Mouse (Mus musculus) embryonic facial prominence, embryonic 11.5 days (tissue): ENCODE results near the gene Smpx. TPM values are rescaled to one million over a fixed set of nuclear protein-coding genes. Genes with fewer than 3 reads are reported as not detected.

Experiments used
- ATAC-seq: fragments of 200-750 bp; cut with Nextera tagmentation; replicated peaks from 2 replicates; pipeline ENCODE4 v1.8.0; 2017; ENCODE audit warnings: low read depth; ENCODE audit not compliant: insufficient number of reproducible peaks, low FRiP score, low TSS enrichment
- DNase-seq: peaks from one replicate; pipeline ENCODE4 v3.0.0-alpha.2; 2015; ENCODE audit warnings: low spot score
- H3K27ac ChIP-seq: fragments of 300-500 bp; sonication (generic); replicated peaks from 2 replicates; pipeline ENCODE4 v1.5.1; 2014; ENCODE audit warnings: mild to moderate bottlenecking, low read depth, low read length, control low read depth
- H3K27me3 ChIP-seq: fragments of 300-500 bp; sonication (generic); 2 replicates; pipeline ENCODE4 v1.6.1; 2014; ENCODE audit warnings: mild to moderate bottlenecking, low read length, moderate library complexity, mixed read lengths; ENCODE audit not compliant: control insufficient read depth, insufficient read depth
- H3K36me3 ChIP-seq: fragments of 300-500 bp; sonication (generic); replicated peaks from 2 replicates; pipeline ENCODE4 v1.6.1; 2014; ENCODE audit warnings: low read depth, mild to moderate bottlenecking, low read length, moderate library complexity, mixed read lengths; ENCODE audit not compliant: control insufficient read depth, insufficient read depth
- H3K4me1 ChIP-seq: fragments of 300-500 bp; sonication (generic); 2 replicates; pipeline ENCODE4 v1.6.1; 2014; ENCODE audit warnings: low read length, mixed read lengths; ENCODE audit not compliant: control insufficient read depth, insufficient read depth
- H3K4me2 ChIP-seq: fragments of 300-500 bp; sonication (generic); 2 replicates; pipeline ENCODE4 v1.6.1; 2014; ENCODE audit warnings: low read depth, mild to moderate bottlenecking, control low read depth, low read length, moderate library complexity
- H3K4me3 ChIP-seq: fragments of 300-500 bp; sonication (generic); 2 replicates; pipeline ENCODE4 v1.5.1; 2014; ENCODE audit warnings: low read depth, low read length, control low read depth
- H3K9ac ChIP-seq: fragments of 300-500 bp; sonication (generic); replicated peaks from 2 replicates; pipeline ENCODE4 v1.6.1; 2014; ENCODE audit warnings: mild to moderate bottlenecking, control low read depth, low read length
- H3K9me3 ChIP-seq: fragments of 300-500 bp; sonication (generic); replicated peaks from 2 replicates; pipeline ENCODE4 v1.6.1; 2016; ENCODE audit warnings: mild to moderate bottlenecking, low read length, inconsistent platforms, mixed read lengths; ENCODE audit not compliant: control insufficient read depth
- WGBS: fragments of 180-500 bp; shearing (Covaris S2); extraction: QIAGEN DNeasy Blood & Tissue Kit; methylation state at CpG from one replicate; pipeline ENCODE4 v1.1.7; 2014; 5-methylcytosine and 5-hydroxymethylcytosine counted together
- polyA plus RNA-seq: library from polyadenylated mRNA; unstranded; fragments of >200 nt; fragmentation: Nextera tagmentation; extraction: Ambion mirVana; gene quantifications from 2 replicates; pipeline ENCODE4 v1.2.1, GENCODE M21; 2014

Gene Smpx
- polyA plus RNA-seq, 1 experiment from 2014 or later, result 3.6 TPM

DNA sequence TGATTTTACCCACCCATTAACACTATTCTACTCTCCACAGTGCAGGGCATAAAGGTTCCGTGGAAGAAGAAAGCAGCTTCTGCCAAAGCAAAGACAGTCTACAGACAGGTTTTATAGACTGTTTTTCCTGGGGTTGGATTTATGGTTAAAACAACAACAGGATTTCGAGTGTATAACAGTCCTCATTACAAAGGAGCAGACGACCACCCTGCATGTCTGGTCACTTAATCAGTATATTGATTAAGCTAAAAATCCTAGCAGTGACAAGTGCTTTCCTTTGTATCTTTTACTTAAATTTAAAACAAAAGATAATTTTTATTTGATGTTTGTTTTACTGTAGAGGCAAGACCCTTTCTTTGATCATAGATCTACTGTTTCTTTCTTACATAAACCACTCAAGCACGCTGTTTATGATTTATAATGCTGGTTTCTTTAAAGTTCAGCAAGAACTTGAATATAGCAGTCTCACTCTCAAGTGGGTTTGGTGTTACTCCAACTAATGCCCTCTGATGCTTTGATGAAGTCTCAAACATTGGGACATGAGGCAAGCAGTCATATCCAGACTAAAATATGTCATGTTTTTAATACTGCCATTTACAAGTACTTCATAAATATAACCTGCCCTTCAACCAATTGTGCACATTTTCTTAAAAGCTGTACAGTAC is 10.0 kb downstream of the Smpx start:
- Histone ChIP-seq H3K9ac (no peak overlapping the region), H3K4me1 (no peaks in the 10 kb centered on the region), H3K27me3 (no peaks in the 10 kb centered on the region), H3K9me3 (no peaks in the 10 kb centered on the region), H3K36me3 (no peaks in the 10 kb centered on the region), H3K4me3 (no peak overlapping the region), H3K27ac (no peak overlapping the region), H3K4me2 (no peak overlapping the region)
- WGBS, result 69% methylated on average over 4 of the region's 4 CpGs
- ATAC-seq (no peak), DNase-seq (no peak)

DNA sequence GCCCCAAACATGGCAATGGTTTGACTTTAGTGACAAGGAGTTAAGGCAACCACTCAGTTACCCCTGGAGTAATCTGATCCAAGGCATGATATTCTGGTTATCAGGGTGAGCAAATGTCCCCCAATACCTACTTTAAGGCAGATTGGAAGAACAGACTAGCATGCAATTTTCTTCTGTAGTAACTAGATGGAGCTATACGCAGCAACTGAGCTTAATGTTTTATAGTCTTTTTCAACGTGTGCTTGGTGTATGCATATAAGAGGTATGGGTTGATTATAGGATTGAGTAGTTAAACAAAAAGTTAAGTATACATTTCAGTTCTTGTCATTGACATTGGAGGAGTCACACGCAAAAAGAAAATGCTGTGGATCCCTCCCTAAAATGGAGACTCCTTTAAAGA is 21.2 kb downstream of the Smpx start:
- 73% methylated on average over 3 of the region's 3 CpGs for WGBS
- DNase-seq, result no peak

GRCm38 (mm10) chrX:157730622-157731341 is 32.1 kb downstream of the Smpx start:
- H3K27me3 ChIP-seq, result no peaks in the 10 kb centered on the region
- WGBS, result 47% methylated on average over 7 of the region's 7 CpGs
- DNase-seq, result no peak

More for the DNA sequence above, 21.2 kb downstream of the Smpx start:
- Histone ChIP-seq H3K4me2 (no peak overlapping the region), H3K27me3 (no peaks in the 10 kb centered on the region), H3K9ac (no peak overlapping the region), H3K9me3 (no peaks in the 10 kb centered on the region), H3K4me1 (no peaks in the 10 kb centered on the region), H3K4me3 (no peak overlapping the region), H3K27ac (no peak overlapping the region), H3K36me3 (no peaks in the 10 kb centered on the region)
- no peak for ATAC-seq

GRCm38 (mm10) chrX:157731658-157732314 is 33.1 kb downstream of the Smpx start:
- Histone ChIP-seq H3K4me2 (no peak overlapping the region), H3K4me3 (no peak overlapping the region), H3K4me1 (no peaks in the 10 kb centered on the region), H3K9me3 (no peaks in the 10 kb centered on the region), H3K36me3 (no peaks in the 10 kb centered on the region), H3K27ac (no peak overlapping the region), H3K27me3 (no peaks in the 10 kb centered on the region), H3K9ac (no peak overlapping the region)
- 34% methylated on average over 9 of the region's 9 CpGs for WGBS
- ATAC-seq (no peak), DNase-seq (peak; percentile 81)

More at GRCm38 (mm10) chrX:157730622-157731341, 32.1 kb downstream of the Smpx start:
- ATAC-seq, result no peak
- no peak overlapping the region for H3K4me3 ChIP-seq
- H3K9ac ChIP-seq, result no peak overlapping the region
- H3K4me1 ChIP-seq, result no peaks in the 10 kb centered on the region
- H3K9me3 ChIP-seq, result no peaks in the 10 kb centered on the region
- H3K4me2 ChIP-seq, result no peak overlapping the region
- no peaks in the 10 kb centered on the region for H3K36me3 ChIP-seq
- no peak overlapping the region for H3K27ac ChIP-seq

DNA sequence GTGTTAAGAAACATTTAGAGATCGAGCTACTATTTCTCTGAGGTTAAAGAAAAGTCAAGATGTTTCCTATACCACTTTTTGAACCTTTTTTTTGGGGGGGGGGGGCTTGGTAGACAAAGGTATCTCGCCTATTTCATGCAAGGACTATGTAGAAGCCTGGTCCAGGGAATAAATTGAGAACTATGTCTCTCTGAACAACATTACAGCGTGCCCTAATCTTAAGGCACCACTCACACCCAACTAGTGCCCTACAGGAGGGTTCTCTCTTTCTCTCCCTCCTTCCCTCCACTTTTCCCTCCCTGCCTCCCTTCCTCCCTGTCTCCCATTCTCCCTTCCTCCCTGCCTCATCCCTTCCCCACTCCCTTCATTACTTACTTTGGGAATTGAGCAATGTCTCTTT is 33.6 kb downstream of the Smpx start:
- Histone ChIP-seq H3K27ac (no peak overlapping the region), H3K27me3 (no peaks in the 10 kb centered on the region), H3K4me3 (no peak overlapping the region), H3K36me3 (no peaks in the 10 kb centered on the region), H3K4me1 (no peaks in the 10 kb centered on the region), H3K4me2 (no peak overlapping the region), H3K9me3 (no peaks in the 10 kb centered on the region), H3K9ac (no peak overlapping the region)
- 42% methylated on average over 3 of the region's 3 CpGs for WGBS
- DNase-seq, result no peak
- no peak for ATAC-seq

- 43% methylated on average over 2 of the region's 2 CpGs for WGBS
- H3K9ac ChIP-seq, result no peak overlapping the region
- H3K36me3 ChIP-seq, result no peaks in the 10 kb centered on the region
- H3K27me3 ChIP-seq, result no peaks in the 10 kb centered on the region
- no peaks in the 10 kb centered on the region for H3K9me3 ChIP-seq
- no peaks in the 10 kb centered on the region for H3K4me1 ChIP-seq
- ATAC-seq (no peak), DNase-seq (no peak)
- H3K4me2 ChIP-seq, result no peak overlapping the region
- no peak overlapping the region for H3K27ac ChIP-seq
- H3K4me3 ChIP-seq, result no peak overlapping the region
These were observed 35.1 kb downstream of the Smpx start for GRCm38 (mm10) chrX:157733836-157734235.

DNA sequence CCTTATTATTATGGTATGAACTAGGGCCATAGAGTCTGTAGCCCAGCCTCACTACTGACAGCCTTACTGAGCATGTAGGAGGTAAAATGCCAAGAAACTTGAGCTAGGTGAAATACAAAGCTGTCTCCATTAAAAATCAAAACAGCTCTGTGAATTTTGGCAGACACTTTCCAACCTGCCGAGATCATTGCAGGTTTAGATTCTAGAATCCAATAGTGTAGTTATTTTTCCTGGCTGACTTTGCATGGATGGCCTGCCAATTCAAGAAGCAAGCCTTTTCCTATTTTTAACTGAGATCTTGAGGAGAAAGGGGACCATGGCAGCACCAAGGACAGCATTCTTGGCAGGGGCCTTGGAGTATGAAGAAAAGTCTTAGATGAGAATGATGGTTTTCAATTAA is 35.6 kb downstream of the Smpx start:
- WGBS, result 67% methylated on average over 1 of the region's 1 CpGs
- Histone ChIP-seq H3K9me3 (no peaks in the 10 kb centered on the region), H3K9ac (no peak overlapping the region), H3K36me3 (no peaks in the 10 kb centered on the region), H3K4me2 (no peak overlapping the region), H3K27ac (no peak overlapping the region), H3K27me3 (no peaks in the 10 kb centered on the region), H3K4me3 (no peak overlapping the region), H3K4me1 (no peaks in the 10 kb centered on the region)
- DNase-seq (no peak), ATAC-seq (no peak)
